ENCODE assay signal across 8 mouse cellular contexts in genomic region chr19:61227941-61228701, GRCm38 (mm10). TPM values are rescaled to one million over a fixed set of nuclear protein-coding genes. Genes with fewer than 3 reads are reported as not detected.
A peak's percentile ranks its signal among the peaks of the same experiment; 100 is the strongest.
DNase-seq lines count a peak whose midpoint lies in the region; ATAC-seq and TF ChIP-seq lines count a peak whose summit lies in the region.
"Had no signal": no experiment of that assay in that cellular context is flagged by ENCODE, and none has a peak within 500 bp of the region (broad histone marks: within the 10 kb centered on the region; RNA-seq: fewer than 3 reads in every experiment).

Gene Csf2ra, minus strand, starts transcription at chr19:61228429.

- H3K36me3 ChIP-seq in G1E (replicated peaks) = peaks cover 18% of the 10 kb centered on the region
- H3K36me3 ChIP-seq in hindbrain, embryonic 11.5 days (ENCODE audit: control insufficient read depth, insufficient read depth, low read length) = no peaks in the 10 kb centered on the region

- peak; percentile 52 for DNase-seq in G1E (ENCODE audit: low spot score)
- no peak for DNase-seq in adrenal gland, postnatal 25 days
- DNase-seq in hindbrain, embryonic 11.5 days (ENCODE audit: low spot score) = no peak
- DNase-seq in layer of hippocampus, postnatal 25 days (ENCODE audit: extremely low spot score in 1 of 2, low spot score in 1 of 2) = peak in 1 of 2 experiments; percentile 6
- peak; percentile 38 for DNase-seq in lung, postnatal 10 days
- DNase-seq in right cerebral cortex, postnatal 36 days (ENCODE audit: low spot score in 2 of 2) = peak; percentile 11 to 13

- H3K4me3 ChIP-seq in G1E (ENCODE audit: low read depth, low read length) = peak within 1 kb of the TSS; percentile 79
- peak within 1 kb of the TSS; percentile 60 for H3K4me3 ChIP-seq in hindbrain, embryonic 11.5 days (ENCODE audit: low read depth, low read length)
- H3K4me3 ChIP-seq: myocyte had no signal

- no peak for TF ChIP-seq CTCF in G1E (IDR thresholded peaks at IDR 0.05; ENCODE audit: low read depth, low read length)

- no peak for ATAC-seq in G1E (ENCODE audit: extremely low read depth, insufficient number of reproducible peaks, low FRiP score, poor library complexity, severe bottlenecking)
- no peak for ATAC-seq in erythroblast, adult 5-6 weeks (replicated peaks; ENCODE audit: low FRiP score, poor library complexity, severe bottlenecking)
- ATAC-seq in hindbrain, embryonic 11.5 days (ENCODE audit: low FRiP score) = no peak; the same call in 1 of the 2 replicates

- peak within 1 kb of the TSS; percentile 57 for H3K4me2 ChIP-seq in hindbrain, embryonic 11.5 days (replicated peaks; ENCODE audit: low read depth, low read length)

- 58% methylated on average over 36 of the region's 36 CpGs for WGBS in hindbrain, embryonic 11.5 days

- H3K9ac ChIP-seq in hindbrain, embryonic 11.5 days (ENCODE audit: low read depth, low read length) = peak within 1 kb of the TSS; percentile 58

- H3K4me1 ChIP-seq in G1E (ENCODE audit: insufficient read depth, low read depth, low read length) = peaks cover 19% of the 10 kb centered on the region
- no peaks in the 10 kb centered on the region for H3K4me1 ChIP-seq in hindbrain, embryonic 11.5 days (replicated peaks; ENCODE audit: control insufficient read depth, insufficient read depth, low read length)

- H3K9me3 ChIP-seq in G1E (replicated peaks) = peaks cover 5% of the 10 kb centered on the region
- no peaks in the 10 kb centered on the region for H3K9me3 ChIP-seq in hindbrain, embryonic 11.5 days (ENCODE audit: control insufficient read depth, low read length)

- H3K27ac ChIP-seq in hindbrain, embryonic 11.5 days (ENCODE audit: low read depth, low read length) = peak within 1 kb of the TSS; percentile 69; the same call in 1 of the 2 replicates

- H3K27me3 ChIP-seq in G1E (ENCODE audit: insufficient read depth, low read length) = peaks cover 7% of the 10 kb centered on the region; the same call in 1 of the 2 replicates
- no peaks in the 10 kb centered on the region for H3K27me3 ChIP-seq in hindbrain, embryonic 11.5 days (ENCODE audit: control insufficient read depth, insufficient read depth, low read length)

RNA-seq across cellular contexts. Expression of gene Csf2ra, which starts in this region (rescaled TPM):
- 0.45 and 9.3 TPM in 2 replicates for total RNA-seq in G1E (2014; fragmentation: Nextera tagmentation)
- 1.1 and 1.5 TPM in 2 replicates for total RNA-seq in G1E (2017)
- polyA plus RNA-seq in G1E (2012) = 10.9 and 11.0 TPM in 2 replicates
- total RNA-seq in adrenal gland, postnatal 25 days (2021) = 21.3 and 31.7 TPM in 2 replicates
- 39.8 and 49.9 TPM in 2 replicates for total RNA-seq in erythroblast, adult 5-6 weeks (2015; ENCODE audit: low replicate concordance)
- 16.9 and 22.8 TPM in 2 replicates for total RNA-seq in erythroblast, adult 5-6 weeks (2017; ENCODE audit: low replicate concordance)
- polyA plus RNA-seq in hindbrain, embryonic 11.5 days (2014; fragmentation: Nextera tagmentation; extraction: Ambion mirVana) = 15.6 and 18.5 TPM in 2 replicates
- total RNA-seq in layer of hippocampus, postnatal 25 days (2021) = 10 to 100 TPM; 26.0 to 34.3 TPM

Comparison
In these comparisons a context has a peak if more than half of its experiments do, and no peak if none do; other contexts are left out.
1. DNase-seq: peak in G1E (single experiment), lung, postnatal 10 days (single experiment) and right cerebral cortex, postnatal 36 days (2 of 2); none in adrenal gland, postnatal 25 days (single experiment) and hindbrain, embryonic 11.5 days (single experiment).